Mouse (Mus musculus) olfactory bulb, adult 2 months (tissue): ENCODE data around the gene Lnpk.

ENCODE experiments used
- CTCF ChIP-seq: fragments of 200-500 bp; IDR thresholded peaks from 2 replicates; pipeline ENCODE4 v1.5.1; 2012; ENCODE audit warnings: low read depth, mild to moderate bottlenecking, low read length, moderate library complexity; ENCODE audit not compliant: insufficient read depth
- POLR2A ChIP-seq: fragments of 200-500 bp; IDR thresholded peaks from 2 replicates; pipeline ENCODE4 v1.6.1; 2012; ENCODE audit warnings: mild to moderate bottlenecking, low read depth, low read length, moderate library complexity; ENCODE audit not compliant: insufficient read depth

DNA sequence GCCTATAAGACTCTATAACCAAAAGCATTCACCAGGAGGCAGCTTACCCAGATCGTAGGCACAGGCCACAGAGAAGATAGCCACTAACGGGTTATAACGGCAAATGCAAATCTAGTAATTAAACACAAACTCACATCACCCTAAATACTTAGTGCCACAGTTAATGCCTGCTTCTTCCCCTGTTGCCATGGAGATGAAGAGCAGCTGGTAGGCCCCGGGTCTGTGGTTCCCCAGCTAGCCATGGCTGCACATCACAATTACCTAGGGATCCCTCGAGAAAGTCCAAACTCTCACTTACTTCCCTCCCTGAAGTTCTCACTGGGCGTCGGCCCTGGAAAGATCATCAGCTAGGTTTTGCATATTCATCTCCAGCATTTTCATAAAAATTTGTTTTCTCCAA lies 90.8 kb downstream of the Lnpk start:
- TF ChIP-seq POLR2A (no peak), CTCF (no peak)
